Mouse (Mus musculus): ENCODE measurements around the gene Tusc2.
A peak's percentile ranks its signal among the peaks of the same experiment; 100 is the strongest.

Tusc2 gene

GRCm38 (mm10) chr9:107612191-107612944 lies 49.3 kb downstream of the Tusc2 start:
- no peak for TF ChIP-seq NANOG (IDR thresholded peaks at IDR 0.05; ENCODE audit: borderline replicate concordance, low read length)
- no peak for TF ChIP-seq POU5F1 (IDR thresholded peaks at IDR 0.05; ENCODE audit: borderline replicate concordance, low read length)
- TF ChIP-seq CTCF (conservative IDR thresholded peaks at IDR 0.05; ENCODE audit: low read length), result no peak
- H3K9me3 ChIP-seq (ENCODE audit: low read length), result no peaks in the 10 kb centered on the region
- peaks cover 33% of the 10 kb centered on the region for H3K27me3 ChIP-seq (ENCODE audit: insufficient read depth, low read length)
- peaks cover 79% of the 10 kb centered on the region for H3K4me1 ChIP-seq (replicated peaks; ENCODE audit: low read depth, low read length)
- H3K4me3 ChIP-seq (replicated peaks; ENCODE audit: low read length), result peak overlapping the region; percentile 74
- peaks cover 35% of the 10 kb centered on the region for H3K36me3 ChIP-seq (ENCODE audit: insufficient read depth, low read length)

DNA sequence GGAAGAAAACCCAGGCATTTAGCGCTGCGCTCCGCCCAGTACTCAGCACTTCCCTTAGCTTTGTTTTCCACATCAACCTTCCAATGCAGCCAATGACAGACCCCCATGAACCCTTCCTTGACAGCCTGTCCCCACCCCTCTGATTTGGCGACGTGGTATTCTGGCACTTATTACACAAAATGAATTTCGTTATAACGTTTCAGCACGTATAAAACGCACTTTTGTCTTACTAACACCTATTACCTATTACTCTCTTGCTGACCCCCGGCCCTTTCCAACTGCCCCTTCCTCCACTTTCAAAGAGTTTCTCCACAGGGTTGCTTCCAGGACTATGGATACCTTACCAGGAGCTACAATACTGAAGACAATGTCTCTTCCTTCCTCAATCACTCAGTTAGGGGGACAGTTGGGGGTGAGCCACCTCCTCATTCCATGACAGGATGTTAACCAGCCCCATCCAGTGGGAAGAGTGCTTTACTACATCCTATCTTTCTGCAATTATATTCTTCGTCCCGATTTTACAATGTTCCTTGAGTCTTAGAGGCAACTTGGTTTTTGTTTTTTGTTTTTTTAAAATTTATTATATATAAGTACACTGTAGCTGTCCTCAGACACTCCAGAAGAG lies 50.0 kb downstream of the Tusc2 start:
- TF ChIP-seq CTCF (conservative IDR thresholded peaks at IDR 0.05; ENCODE audit: low read length) (peak; percentile 22; the same call in 1 of the 2 replicates), NANOG (IDR thresholded peaks at IDR 0.05; ENCODE audit: borderline replicate concordance, low read length) (no peak)
- Histone ChIP-seq H3K9me3 (ENCODE audit: low read length) (no peaks in the 10 kb centered on the region), H3K27me3 (ENCODE audit: insufficient read depth, low read length) (peaks cover 27% of the 10 kb centered on the region), H3K36me3 (ENCODE audit: insufficient read depth, low read length) (peaks cover 40% of the 10 kb centered on the region), H3K4me3 (replicated peaks; ENCODE audit: low read length) (0 out of 2 replicates have a peak overlapping the region, but pooled peaks have one; percentile 10), H3K4me1 (replicated peaks; ENCODE audit: low read depth, low read length) (peaks cover 77% of the 10 kb centered on the region)

- no peaks in the 10 kb centered on the region for H3K9me3 ChIP-seq (ENCODE audit: low read length)
- TF ChIP-seq NANOG (IDR thresholded peaks at IDR 0.05; ENCODE audit: borderline replicate concordance, low read length), result no peak
- TF ChIP-seq CTCF (conservative IDR thresholded peaks at IDR 0.05; ENCODE audit: low read length), result no peak
- no peak for TF ChIP-seq POU5F1 (IDR thresholded peaks at IDR 0.05; ENCODE audit: borderline replicate concordance, low read length)
These were observed 52.0 kb downstream of the Tusc2 start for GRCm38 (mm10) chr9:107615035-107615434.

More at GRCm38 (mm10) chr9:107615035-107615434, 52.0 kb downstream of the Tusc2 start:
- Histone ChIP-seq H3K4me3 (replicated peaks; ENCODE audit: low read length) (no peak overlapping the region), H3K36me3 (ENCODE audit: insufficient read depth, low read length) (peaks cover 60% of the 10 kb centered on the region), H3K27me3 (ENCODE audit: insufficient read depth, low read length) (peaks cover 14% of the 10 kb centered on the region), H3K4me1 (replicated peaks; ENCODE audit: low read depth, low read length) (peaks cover 76% of the 10 kb centered on the region)

Data from E14TG2a.4 (cell line).